Mouse (Mus musculus) liver, embryonic 13.5 days (tissue): Measurements from ENCODE around the gene Thop1. TPM values are rescaled to one million over a fixed set of nuclear protein-coding genes. Genes with fewer than 3 reads are reported as not detected.
"Not testable (repeated sequence)": the region's sequence is repeated elsewhere in the genome, so short reads cannot be mapped to it uniquely, and the experiment has no call there.

Source experiments
- ATAC-seq: fragments of 200-750 bp; cut with Nextera tagmentation; 2 replicates; pipeline ENCODE4 v1.8.0; 2017; ENCODE audit warnings: low read depth, mild to moderate bottlenecking, moderate number of reproducible peaks, moderate library complexity
- DNase-seq: peaks from one replicate; pipeline ENCODE4 v3.0.0; 2022
- H3K27ac ChIP-seq: fragments of 300-500 bp; sonication (generic); 2 replicates; pipeline ENCODE4 v1.5.1; 2015; ENCODE audit warnings: moderate library complexity, mild to moderate bottlenecking, inconsistent platforms
- H3K27me3 ChIP-seq: fragments of 300-500 bp; sonication (generic); 2 replicates; pipeline ENCODE4 v1.6.1; 2015; ENCODE audit warnings: mild to moderate bottlenecking, inconsistent platforms
- H3K36me3 ChIP-seq: fragments of 300-500 bp; sonication (generic); 2 replicates; pipeline ENCODE4 v1.6.1; 2015; ENCODE audit warnings: mild to moderate bottlenecking, inconsistent platforms
- H3K4me1 ChIP-seq: fragments of 300-500 bp; sonication (generic); replicated peaks from 2 replicates; pipeline ENCODE4 v1.6.1; 2015; ENCODE audit warnings: inconsistent platforms
- H3K4me2 ChIP-seq: fragments of 300-500 bp; sonication (generic); 2 replicates; pipeline ENCODE4 v1.6.1; 2015; ENCODE audit warnings: inconsistent platforms, mild to moderate bottlenecking, moderate library complexity
- H3K4me3 ChIP-seq: fragments of 300-500 bp; sonication (generic); replicated peaks from 2 replicates; pipeline ENCODE4 v1.5.1; 2015; ENCODE audit warnings: mild to moderate bottlenecking, inconsistent platforms
- H3K9ac ChIP-seq: fragments of 300-500 bp; sonication (generic); 2 replicates; pipeline ENCODE4 v1.6.1; 2015; ENCODE audit warnings: mild to moderate bottlenecking, inconsistent platforms
- H3K9me3 ChIP-seq: fragments of 300-500 bp; sonication (generic); replicated peaks from 2 replicates; pipeline ENCODE4 v1.6.1; 2016; ENCODE audit warnings: inconsistent platforms
- WGBS: fragments of 180-500 bp; shearing (Covaris S2); methylation state at CpG from one replicate; pipeline ENCODE4 v1.1.7; 2015; ENCODE audit not compliant: insufficient replicate concordance; 5-methylcytosine and 5-hydroxymethylcytosine counted together
- polyA plus RNA-seq: library from polyadenylated mRNA; unstranded; fragments of >200 nt; fragmentation: Nextera tagmentation; extraction: Ambion mirVana; gene quantifications from 2 replicates; pipeline ENCODE4 v1.2.1, GENCODE M21; 2015

Gene Thop1
- polyA plus RNA-seq, 1 experiment from 2014 or later: 35.1 TPM

DNA sequence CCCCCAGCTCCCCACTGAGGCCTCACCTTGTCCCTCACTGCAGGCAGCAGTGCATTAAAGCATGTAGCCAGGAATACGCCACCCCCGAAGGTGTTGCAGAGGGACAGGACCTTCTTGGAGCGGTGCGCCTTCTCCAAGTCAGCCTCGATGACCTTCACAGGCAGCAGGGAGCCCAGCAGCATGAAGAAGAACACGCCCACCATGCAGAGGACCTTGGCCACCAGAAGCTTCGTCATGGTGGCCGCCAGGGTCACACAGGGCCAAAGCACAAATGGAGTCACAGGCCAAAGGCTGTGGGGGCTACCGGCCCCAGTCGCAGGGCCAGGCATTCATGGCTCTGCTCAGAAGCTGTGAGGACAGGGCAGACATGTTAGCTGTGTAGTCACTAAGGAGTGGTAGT, 36.2 kb upstream of the Thop1 start:
- H3K36me3 ChIP-seq: peaks cover 14% of the 10 kb centered on the region
- no peak overlapping the region for H3K9ac ChIP-seq
- ATAC-seq: no peak
- H3K4me1 ChIP-seq: peaks cover 11% of the 10 kb centered on the region
- H3K27ac ChIP-seq: no peak overlapping the region
- no peaks in the 10 kb centered on the region for H3K9me3 ChIP-seq
- no peaks in the 10 kb centered on the region for H3K27me3 ChIP-seq
- WGBS: 68% methylated on average over 10 of the region's 10 CpGs
- H3K4me2 ChIP-seq: no peak overlapping the region
- no peak overlapping the region for H3K4me3 ChIP-seq
- no peak for DNase-seq

DNA sequence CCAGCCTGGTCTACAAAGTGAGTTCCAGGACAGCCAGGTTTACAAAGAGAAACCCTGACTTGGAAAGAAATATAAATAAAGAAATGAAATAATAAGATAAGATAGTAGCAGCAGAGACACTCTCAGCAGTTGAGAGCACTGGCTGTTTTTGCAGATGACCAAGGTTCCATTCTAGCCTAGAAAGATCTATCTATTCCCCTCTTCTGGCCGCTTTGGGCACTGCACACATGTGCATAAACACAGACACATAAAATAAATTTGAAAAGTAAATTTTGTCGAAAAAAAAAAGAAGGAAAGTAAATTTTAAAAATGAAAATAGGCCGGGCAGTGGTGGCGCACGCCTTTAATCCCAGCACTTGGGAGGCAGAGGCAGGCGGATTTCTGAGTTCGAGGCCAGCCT, 33.6 kb upstream of the Thop1 start:
- ATAC-seq (no peak), DNase-seq (no peak)
- Histone ChIP-seq H3K4me2 (peak overlapping the region; percentile 78), H3K9ac (no peak overlapping the region), H3K9me3 (no peaks in the 10 kb centered on the region), H3K4me1 (peaks cover 8% of the 10 kb centered on the region), H3K27ac (no peak overlapping the region), H3K27me3 (no peaks in the 10 kb centered on the region), H3K36me3 (peaks cover 10% of the 10 kb centered on the region), H3K4me3 (peak overlapping the region; percentile 80; the same call in 1 of the 2 replicates)
- 71% methylated on average over 7 of the region's 7 CpGs for WGBS

DNA sequence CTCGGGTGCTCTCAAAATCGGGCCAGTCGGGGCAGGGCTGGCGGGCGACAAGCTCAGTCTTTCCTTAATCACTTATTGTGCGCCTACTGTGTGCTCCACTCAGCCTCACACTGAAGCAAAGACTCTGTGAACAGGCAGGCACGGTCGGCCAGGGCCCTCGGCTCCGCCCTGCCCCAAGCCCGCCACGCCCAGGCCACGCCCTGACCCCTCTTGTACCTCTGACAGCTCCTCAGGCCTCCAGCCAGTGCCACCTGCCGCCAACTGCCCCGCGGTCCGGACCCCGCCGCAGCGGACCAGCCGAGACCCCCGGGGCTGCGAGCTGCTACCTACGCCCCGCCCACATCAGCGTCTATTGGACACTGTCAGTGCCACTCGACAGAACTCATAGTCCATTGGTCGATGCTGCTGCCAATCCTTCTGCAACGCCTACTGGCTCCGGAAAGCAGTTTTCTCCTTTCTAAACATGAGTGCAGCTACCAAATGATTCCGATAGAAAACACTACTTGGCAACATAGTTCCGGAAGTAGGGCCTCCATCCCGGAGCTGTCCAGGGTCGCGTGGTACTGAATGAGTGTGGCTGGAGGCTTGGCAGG, 32.8 kb upstream of the Thop1 start, which contains the start of gene Slc39a3:
Gene Slc39a3, minus strand, starts transcription at position 439 of the 593 bp plus-strand sequence.
- no peaks in the 10 kb centered on the region for H3K27me3 ChIP-seq
- WGBS: 0% methylated on average over 35 of the region's 35 CpGs
- peak within 1 kb of the TSS; percentile 82 for H3K9ac ChIP-seq
- H3K4me2 ChIP-seq: peak within 1 kb of the TSS; percentile 78
- H3K36me3 ChIP-seq: peaks cover 5% of the 10 kb centered on the region; the same call in 1 of the 2 replicates
- peak within 1 kb of the TSS; percentile 77 for H3K27ac ChIP-seq
- ATAC-seq: peak; percentile 97
- peak within 1 kb of the TSS; percentile 80 for H3K4me3 ChIP-seq
- peak; percentile 95 for DNase-seq
- H3K9me3 ChIP-seq: no peaks in the 10 kb centered on the region
- H3K4me1 ChIP-seq: peaks cover 8% of the 10 kb centered on the region

DNA sequence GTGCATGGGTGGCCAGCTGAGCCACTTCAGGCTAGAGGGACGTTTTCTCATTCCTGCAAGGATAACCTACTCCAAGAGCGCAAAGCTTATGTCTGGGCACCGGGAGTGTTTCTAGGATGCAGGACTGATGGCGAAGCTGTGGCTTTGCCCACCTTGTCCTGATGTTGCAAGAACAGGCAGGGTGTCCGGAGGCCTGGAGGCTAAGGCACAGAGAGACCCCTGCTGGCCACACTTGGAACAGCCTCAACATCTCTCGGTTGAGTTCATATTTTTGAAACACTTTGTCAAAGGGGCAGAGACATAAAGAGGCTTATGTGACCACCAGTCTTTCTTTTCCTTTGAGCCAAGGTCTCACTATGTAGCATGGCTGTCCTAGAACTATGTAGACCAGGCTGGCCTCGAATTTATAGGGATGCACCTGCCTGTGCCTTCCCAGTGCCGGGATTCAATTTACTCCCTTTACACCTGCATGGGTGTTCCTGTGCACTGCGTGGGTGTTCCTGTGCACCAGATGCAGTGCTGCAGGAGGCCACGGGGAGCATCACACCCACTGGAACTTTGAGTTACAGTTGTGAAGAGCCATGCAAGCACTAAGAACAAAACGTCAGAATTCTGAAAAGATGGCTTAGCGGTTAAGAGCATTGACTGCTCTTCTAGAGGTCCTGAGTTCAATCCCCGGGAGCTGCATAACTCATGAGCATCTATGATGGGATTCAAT, 28.2 kb upstream of the Thop1 start:
- Histone ChIP-seq H3K4me2 (no peak overlapping the region), H3K4me1 (peaks cover 8% of the 10 kb centered on the region), H3K27me3 (no peaks in the 10 kb centered on the region), H3K27ac (no peak overlapping the region), H3K9ac (no peak overlapping the region), H3K36me3 (peaks cover 38% of the 10 kb centered on the region), H3K9me3 (no peaks in the 10 kb centered on the region), H3K4me3 (no peak overlapping the region)
- peak; percentile 42 for DNase-seq
- WGBS: 30% methylated on average over 13 of the region's 13 CpGs
- ATAC-seq: no peak

- H3K36me3 ChIP-seq: peaks cover 75% of the 10 kb centered on the region
- H3K27me3 ChIP-seq: not testable (repeated sequence)
Observed at GRCm38 (mm10) chr10:81045246-81045645, 24.6 kb upstream of the Thop1 start.

DNA sequence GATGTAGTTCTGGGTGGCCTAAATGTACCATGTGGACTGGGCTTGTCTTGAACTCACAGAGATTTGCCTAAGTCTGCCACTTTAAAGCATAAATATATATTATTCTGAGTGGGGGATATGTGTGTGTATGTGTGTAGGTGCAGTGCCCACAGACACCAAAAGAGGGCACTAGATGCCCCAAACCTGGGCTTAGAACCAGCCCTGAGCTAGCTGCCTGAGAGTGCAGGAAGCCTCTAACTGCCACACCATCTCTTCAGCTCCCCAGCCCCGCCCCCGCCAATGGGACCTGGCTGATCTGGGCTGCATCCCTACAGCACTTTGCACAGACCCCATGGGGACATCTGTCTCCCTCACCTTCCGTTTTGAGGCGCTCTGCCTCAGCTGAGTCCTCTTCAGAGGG, 19.2 kb upstream of the Thop1 start:
- peak overlapping the region; percentile 65 for H3K27ac ChIP-seq
- H3K9me3 ChIP-seq: no peaks in the 10 kb centered on the region
- DNase-seq (no peak), ATAC-seq (peak; percentile 28)
- H3K36me3 ChIP-seq: peaks cover 68% of the 10 kb centered on the region
- peaks cover 24% of the 10 kb centered on the region for H3K4me1 ChIP-seq
- H3K4me2 ChIP-seq: no peak overlapping the region
- H3K27me3 ChIP-seq: no peaks in the 10 kb centered on the region
- H3K9ac ChIP-seq: 0 out of 2 replicates have a peak overlapping the region, but pooled peaks have one; percentile 29
- 69% methylated on average over 4 of the region's 4 CpGs for WGBS
- no peak overlapping the region for H3K4me3 ChIP-seq

More at GRCm38 (mm10) chr10:81045246-81045645, 24.6 kb upstream of the Thop1 start:
- H3K9me3 ChIP-seq, H3K4me2 ChIP-seq, H3K4me1 ChIP-seq, ATAC-seq, H3K4me3 ChIP-seq, DNase-seq, H3K27ac ChIP-seq, H3K9ac ChIP-seq: not testable (repeated sequence)
- WGBS: 83% methylated on average over 14 of the region's 14 CpGs

DNA sequence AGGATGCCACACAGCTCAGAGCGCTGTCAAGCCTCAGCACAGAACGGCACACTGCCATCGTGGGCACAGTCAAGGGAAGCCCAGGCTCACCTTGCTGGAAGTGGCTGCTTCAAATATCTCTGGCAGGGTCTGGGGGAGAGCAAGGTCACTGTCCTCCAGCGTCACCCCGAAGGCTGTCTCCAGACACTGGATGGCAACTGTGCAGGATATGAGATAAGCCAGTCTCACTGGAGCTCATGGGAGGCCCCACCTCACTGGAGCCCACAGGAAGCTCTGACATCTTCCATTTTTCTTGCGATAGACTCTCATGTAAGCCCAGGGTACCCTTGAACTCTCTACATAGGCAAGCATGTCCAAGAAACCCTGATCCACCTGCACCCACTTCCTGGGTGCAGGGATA, 18.7 kb upstream of the Thop1 start:
- peak overlapping the region; percentile 66 for H3K27ac ChIP-seq
- peaks cover 65% of the 10 kb centered on the region for H3K36me3 ChIP-seq
- peak; percentile 69 for ATAC-seq
- no peak overlapping the region for H3K4me2 ChIP-seq
- no peak overlapping the region for H3K4me3 ChIP-seq
- H3K27me3 ChIP-seq: no peaks in the 10 kb centered on the region
- peak overlapping the region; percentile 29; the same call in 1 of the 2 replicates for H3K9ac ChIP-seq
- DNase-seq: peak; percentile 18
- H3K4me1 ChIP-seq: peaks cover 24% of the 10 kb centered on the region
- WGBS: 28% methylated on average over 6 of the region's 6 CpGs
- no peaks in the 10 kb centered on the region for H3K9me3 ChIP-seq

DNA sequence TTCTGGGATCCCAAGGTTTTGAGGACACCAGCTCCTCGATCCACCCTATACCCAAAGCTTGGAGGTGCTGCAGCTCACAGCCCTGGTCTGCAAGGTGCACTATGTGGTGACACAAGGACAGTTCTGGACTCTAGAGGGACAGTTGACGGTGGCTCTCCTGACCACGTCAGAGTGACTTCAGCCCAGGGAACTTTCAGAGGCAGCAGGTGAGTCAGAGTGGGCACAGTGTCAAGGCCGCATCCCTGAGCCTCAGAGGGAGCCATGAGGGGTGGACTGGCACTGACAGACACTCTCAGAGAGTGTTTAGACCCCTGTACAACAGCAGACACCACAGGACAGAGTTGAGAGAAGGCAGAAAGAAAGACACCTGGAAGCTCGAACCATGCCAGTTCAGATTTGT, 17.3 kb upstream of the Thop1 start:
- peaks cover 50% of the 10 kb centered on the region for H3K36me3 ChIP-seq

DNA sequence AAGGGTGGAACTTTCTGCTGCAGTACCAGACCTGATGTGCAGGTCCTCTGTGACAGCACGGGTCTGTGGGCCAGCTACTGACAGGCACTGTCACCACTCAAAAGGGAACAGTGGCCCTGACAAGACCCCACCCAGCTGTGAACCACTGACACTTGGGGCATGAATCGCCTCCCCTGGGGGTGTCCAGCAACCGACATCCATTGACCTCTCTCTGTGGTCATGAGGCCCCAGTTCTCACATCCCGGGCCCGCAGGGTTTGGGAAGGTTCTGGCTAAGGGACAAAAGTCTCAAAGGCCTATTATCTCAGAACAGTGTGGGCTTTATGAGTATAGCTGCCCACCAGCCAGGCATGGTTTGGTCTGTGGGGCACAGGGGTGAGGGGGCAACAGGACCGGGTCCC, 14.7 kb upstream of the Thop1 start:
- H3K9me3 ChIP-seq: no peaks in the 10 kb centered on the region
- no peak overlapping the region for H3K27ac ChIP-seq
- DNase-seq: no peak
- H3K27me3 ChIP-seq: no peaks in the 10 kb centered on the region
- no peak overlapping the region for H3K4me2 ChIP-seq
- no peak overlapping the region for H3K4me3 ChIP-seq
- H3K4me1 ChIP-seq: peaks cover 56% of the 10 kb centered on the region
- peaks cover 24% of the 10 kb centered on the region for H3K36me3 ChIP-seq
- no peak for ATAC-seq
- H3K9ac ChIP-seq: no peak overlapping the region
- 82% methylated on average over 6 of the region's 6 CpGs for WGBS

More for the DNA sequence above, 17.3 kb upstream of the Thop1 start:
- no peaks in the 10 kb centered on the region for H3K9me3 ChIP-seq
- no peak overlapping the region for H3K27ac ChIP-seq
- H3K4me2 ChIP-seq: no peak overlapping the region
- 80% methylated on average over 5 of the region's 5 CpGs for WGBS
- no peak overlapping the region for H3K4me3 ChIP-seq
- ATAC-seq (no peak), DNase-seq (no peak)
- H3K4me1 ChIP-seq: peaks cover 35% of the 10 kb centered on the region
- H3K27me3 ChIP-seq: no peaks in the 10 kb centered on the region
- no peak overlapping the region for H3K9ac ChIP-seq

- 71% methylated on average over 11 of the region's 11 CpGs for WGBS
- ATAC-seq, H3K4me3 ChIP-seq, H3K9me3 ChIP-seq, H3K27me3 ChIP-seq, DNase-seq, H3K9ac ChIP-seq, H3K4me2 ChIP-seq, H3K27ac ChIP-seq: not testable (repeated sequence)
- peaks cover 17% of the 10 kb centered on the region for H3K36me3 ChIP-seq
- H3K4me1 ChIP-seq: peaks cover 52% of the 10 kb centered on the region
Observed at GRCm38 (mm10) chr10:81055802-81056340, 14.0 kb upstream of the Thop1 start.

DNA sequence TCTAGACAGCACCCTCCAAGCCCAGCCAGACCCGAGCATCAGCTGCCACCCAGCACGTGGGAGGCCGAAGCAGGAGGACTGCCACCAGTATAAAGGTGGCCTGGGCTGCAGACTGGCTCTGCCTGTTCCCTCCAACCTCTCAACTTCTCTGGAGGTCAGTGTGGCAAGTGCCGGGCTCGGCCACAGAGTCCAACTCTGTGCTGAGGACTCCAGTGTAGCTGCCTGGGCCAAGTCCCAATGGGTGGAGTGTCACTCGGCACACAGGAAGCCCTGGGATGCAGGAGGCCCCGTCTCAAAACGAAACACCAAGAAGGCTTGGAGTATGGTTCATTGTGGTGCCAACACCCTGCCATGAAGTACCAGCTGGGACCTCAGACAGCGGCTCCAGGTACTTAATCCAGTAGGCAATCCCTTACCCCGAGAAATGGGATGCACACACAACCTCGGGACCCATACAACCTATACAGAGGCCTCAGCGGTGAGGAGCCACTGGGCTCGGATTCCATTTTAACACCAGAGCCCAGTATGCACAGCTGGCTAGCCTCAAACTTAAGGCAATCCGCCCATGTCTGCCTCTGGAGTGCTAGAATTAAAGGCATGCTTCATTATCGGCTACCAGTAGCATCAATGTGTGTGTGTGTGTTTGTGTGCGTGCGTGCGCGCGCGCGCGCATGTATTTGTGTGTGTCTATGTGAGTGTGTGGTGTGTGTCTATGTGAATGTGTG, 12.3 kb upstream of the Thop1 start:
- no peak for DNase-seq
- Histone ChIP-seq H3K9me3 (no peaks in the 10 kb centered on the region), H3K4me3 (no peak overlapping the region), H3K27ac (no peak overlapping the region), H3K9ac (peak overlapping the region; percentile 78; the same call in 1 of the 2 replicates), H3K4me1 (peaks cover 37% of the 10 kb centered on the region), H3K36me3 (peaks cover 3% of the 10 kb centered on the region; the same call in 1 of the 2 replicates), H3K27me3 (no peaks in the 10 kb centered on the region), H3K4me2 (no peak overlapping the region)
- 88% methylated on average over 23 of the region's 23 CpGs for WGBS
- ATAC-seq: no peak
